Mouse (Mus musculus) forebrain, postnatal 0 days (tissue): ENCODE data around the gene Mettl6. TPM values are rescaled to one million over a fixed set of nuclear protein-coding genes. Genes with fewer than 3 reads are reported as not detected.
"Not testable (repeated sequence)": the region's sequence is repeated elsewhere in the genome, so short reads cannot be mapped to it uniquely, and the experiment has no call there.

ENCODE experiments used
- ATAC-seq: fragments of 200-750 bp; cut with Nextera tagmentation; 2 replicates; pipeline ENCODE4 v1.8.0; 2017; ENCODE audit warnings: mild to moderate bottlenecking, moderate library complexity
- DNase-seq: peaks from one replicate; pipeline ENCODE4 v3.0.0-alpha.2; 2015
- H3K27ac ChIP-seq: fragments of 300-500 bp; sonication (generic); 2 replicates; pipeline ENCODE4 v1.5.1; 2014; ENCODE audit warnings: low read depth, mild to moderate bottlenecking, antibody characterized with exemption, low read length, moderate library complexity, mixed read lengths
- H3K27me3 ChIP-seq: fragments of 300-500 bp; sonication (generic); 2 replicates; pipeline ENCODE4 v1.6.1; 2014; ENCODE audit warnings: mild to moderate bottlenecking, low read length, mixed read lengths; ENCODE audit not compliant: insufficient read depth
- H3K36me3 ChIP-seq: fragments of 300-500 bp; sonication (generic); 2 replicates; pipeline ENCODE4 v1.6.1; 2014; ENCODE audit warnings: mild to moderate bottlenecking, moderate library complexity; ENCODE audit not compliant: insufficient read depth
- H3K4me1 ChIP-seq: fragments of 300-500 bp; sonication (generic); 2 replicates; pipeline ENCODE4 v1.6.1; 2014; ENCODE audit warnings: antibody characterized with exemption; ENCODE audit not compliant: insufficient read depth
- H3K4me2 ChIP-seq: fragments of 300-500 bp; sonication (generic); 2 replicates; pipeline ENCODE4 v1.6.1; 2014; ENCODE audit warnings: low read depth, mild to moderate bottlenecking, moderate library complexity
- H3K4me3 ChIP-seq: fragments of 300-500 bp; sonication (generic); 2 replicates; pipeline ENCODE4 v1.5.1; 2014; ENCODE audit warnings: low read depth, low read length, mixed read lengths
- H3K9ac ChIP-seq: fragments of 300-500 bp; sonication (generic); 2 replicates; pipeline ENCODE4 v1.6.1; 2014; ENCODE audit warnings: mild to moderate bottlenecking
- H3K9me3 ChIP-seq: fragments of 300-500 bp; sonication (generic); 2 replicates; pipeline ENCODE4 v1.6.1; 2016; ENCODE audit warnings: low read length
- CTCF ChIP-seq: sonication (generic); IDR thresholded peaks from 2 replicates; pipeline ENCODE4 v1.5.1; 2016; ENCODE audit warnings: antibody characterized with exemption, control low read depth, low read depth
- WGBS: fragments of 180-500 bp; shearing (Covaris S2); extraction: QIAGEN DNeasy Blood & Tissue Kit; methylation state at CpG from one replicate; pipeline ENCODE4 v1.1.7; 2014; 5-methylcytosine and 5-hydroxymethylcytosine counted together
- polyA plus RNA-seq: library from polyadenylated mRNA; unstranded; fragments of >200 nt; fragmentation: Nextera tagmentation; extraction: Ambion mirVana; gene quantifications from 2 replicates; pipeline ENCODE4 v1.2.1, GENCODE M21; 2015
- total RNA-seq: library from RNA; depleted of rRNA; stranded (reverse); fragments of >200 nt; gene quantifications from 2 replicates; pipeline ENCODE4 v1.2.3, GENCODE M21; 2014

Mettl6 gene
- total and polyA plus RNA-seq, 2 experiments from 2014 or later = 40.0 to 43.4 TPM

DNA sequence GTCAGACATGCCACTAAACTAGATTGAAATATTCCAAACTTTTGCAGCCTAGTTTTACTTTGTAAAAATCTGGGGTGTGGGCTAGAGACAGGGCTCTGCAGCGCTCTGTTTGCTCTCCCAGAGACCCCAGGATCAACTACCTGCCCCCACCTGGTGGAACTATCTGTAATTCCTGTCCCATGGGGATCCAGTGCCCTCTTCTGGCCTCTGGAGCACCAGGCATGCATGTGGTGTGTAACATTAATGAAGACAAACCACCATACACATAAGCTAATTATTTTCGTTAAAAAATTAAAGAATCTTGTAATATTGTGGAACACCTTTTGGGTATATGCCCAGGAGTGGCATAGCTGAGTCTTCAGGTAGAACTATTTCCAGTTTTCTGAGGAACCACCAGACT lies 21.5 kb downstream of the Mettl6 start:
- DNase-seq = no peak
- WGBS = 85% methylated on average over 2 of the region's 2 CpGs

DNA sequence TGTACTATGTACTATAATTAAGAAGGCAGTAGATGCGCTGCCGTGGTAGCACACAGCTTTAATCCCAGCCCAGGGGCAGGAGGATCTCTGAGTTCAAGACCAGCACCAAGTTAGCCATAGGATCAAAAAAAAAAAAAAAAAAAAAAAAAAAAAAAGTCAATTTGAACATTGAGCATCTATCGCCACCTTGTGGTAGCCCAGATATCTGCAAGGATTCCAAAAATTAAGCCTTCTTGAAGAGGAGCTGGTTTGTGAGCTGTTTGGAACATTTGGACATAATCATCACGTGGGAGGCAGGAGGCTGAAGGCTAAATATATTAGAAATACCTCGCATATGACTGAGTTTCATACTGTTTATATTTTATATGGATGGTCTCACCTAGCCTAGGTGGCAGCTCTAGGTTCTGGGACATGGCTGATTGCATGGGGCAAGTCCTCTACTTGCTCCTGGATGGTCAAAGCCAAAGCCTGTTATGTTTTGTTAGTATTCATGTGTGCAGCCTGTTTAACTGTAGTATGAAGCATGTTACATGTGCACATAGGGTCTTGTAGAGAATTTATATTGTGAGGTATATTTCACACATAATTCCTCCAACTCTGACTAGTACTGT lies 22.3 kb downstream of the Mettl6 start:
- WGBS = 4% methylated on average over 5 of the region's 5 CpGs
- Histone ChIP-seq H3K4me3 (no peak overlapping the region), H3K4me2 (no peak overlapping the region), H3K9me3 (no peaks in the 10 kb centered on the region), H3K36me3 (no peaks in the 10 kb centered on the region), H3K27me3 (no peaks in the 10 kb centered on the region), H3K27ac (no peak overlapping the region), H3K4me1 (no peaks in the 10 kb centered on the region), H3K9ac (no peak overlapping the region)
- TF ChIP-seq CTCF = peak; percentile 81
- DNase-seq (peak; percentile 84), ATAC-seq (no peak)

More for the DNA sequence above, 21.5 kb downstream of the Mettl6 start:
- H3K4me1 ChIP-seq = no peaks in the 10 kb centered on the region
- H3K4me2 ChIP-seq = no peak overlapping the region
- H3K9me3 ChIP-seq = no peaks in the 10 kb centered on the region
- H3K9ac ChIP-seq = no peak overlapping the region
- H3K27ac ChIP-seq = no peak overlapping the region
- peaks cover 5% of the 10 kb centered on the region; the same call in 1 of the 2 replicates for H3K36me3 ChIP-seq
- no peak for ATAC-seq
- H3K27me3 ChIP-seq = no peaks in the 10 kb centered on the region
- no peak overlapping the region for H3K4me3 ChIP-seq
- TF ChIP-seq CTCF = no peak

DNA sequence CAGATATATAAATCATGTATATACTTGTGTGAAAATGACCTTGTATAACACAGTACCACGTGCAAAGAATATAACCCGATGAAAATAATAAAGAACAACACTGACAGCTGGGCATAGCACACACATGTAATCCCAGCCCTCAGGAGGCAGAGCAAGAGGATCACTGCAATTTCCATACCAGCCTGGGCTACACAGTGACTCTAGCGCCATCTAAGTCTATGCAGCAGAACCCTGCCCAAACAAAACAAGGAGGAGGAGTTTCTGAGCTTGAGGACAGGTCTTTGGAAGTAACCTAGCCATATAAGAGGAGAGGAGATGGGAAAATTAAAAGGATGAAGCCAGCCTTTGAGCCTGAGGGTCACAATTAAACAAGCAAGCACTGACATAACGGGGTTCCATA lies 25.1 kb downstream of the Mettl6 start:
- Histone ChIP-seq H3K36me3 (no peaks in the 10 kb centered on the region), H3K4me2 (no peak overlapping the region), H3K27me3 (no peaks in the 10 kb centered on the region), H3K27ac (no peak overlapping the region), H3K4me1 (no peaks in the 10 kb centered on the region), H3K9ac (no peak overlapping the region), H3K4me3 (no peak overlapping the region), H3K9me3 (no peaks in the 10 kb centered on the region)
- DNase-seq = no peak
- 68% methylated on average over 4 of the region's 4 CpGs for WGBS
- TF ChIP-seq CTCF = no peak
- no peak for ATAC-seq

DNA sequence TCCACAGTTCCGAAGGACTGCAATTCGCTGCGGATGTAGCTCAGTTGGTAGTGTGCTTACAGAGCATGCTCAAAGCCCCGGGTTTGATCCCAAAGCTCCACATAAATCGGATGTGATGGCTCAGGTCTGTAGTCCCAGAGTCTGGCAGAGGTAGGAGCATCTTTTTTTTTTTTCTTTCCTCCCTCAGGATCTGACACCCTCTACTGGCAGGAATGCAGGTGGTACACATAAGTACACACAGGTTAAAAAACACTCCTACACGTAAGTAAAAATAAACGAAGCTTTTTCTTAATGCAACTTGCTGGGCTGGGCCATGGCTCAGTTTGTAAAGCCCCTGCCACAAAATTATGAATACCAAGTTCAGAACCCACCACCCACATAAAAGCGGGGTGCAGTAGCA lies 30.7 kb downstream of the Mettl6 start:
- Histone ChIP-seq H3K9ac (no peak overlapping the region), H3K4me3 (no peak overlapping the region), H3K36me3 (no peaks in the 10 kb centered on the region), H3K27ac (no peak overlapping the region), H3K9me3 (no peaks in the 10 kb centered on the region), H3K4me1 (no peaks in the 10 kb centered on the region), H3K4me2 (no peak overlapping the region), H3K27me3 (no peaks in the 10 kb centered on the region)
- DNase-seq (no peak), ATAC-seq (no peak)
- WGBS = 55% methylated on average over 8 of the region's 8 CpGs
- TF ChIP-seq CTCF = peak; percentile 59

GRCm38 (mm10) chr14:31462886-31463285 lies 32.0 kb downstream of the Mettl6 start:
- H3K27me3 ChIP-seq = no peaks in the 10 kb centered on the region
- ATAC-seq = no peak
- TF ChIP-seq CTCF = no peak
- no peaks in the 10 kb centered on the region for H3K4me1 ChIP-seq
- H3K4me2 ChIP-seq = no peak overlapping the region
- no peaks in the 10 kb centered on the region for H3K9me3 ChIP-seq
- WGBS = 62% methylated on average over 6 of the region's 6 CpGs
- DNase-seq = no peak
- no peaks in the 10 kb centered on the region for H3K36me3 ChIP-seq
- no peak overlapping the region for H3K27ac ChIP-seq
- no peak overlapping the region for H3K9ac ChIP-seq
- no peak overlapping the region for H3K4me3 ChIP-seq

DNA sequence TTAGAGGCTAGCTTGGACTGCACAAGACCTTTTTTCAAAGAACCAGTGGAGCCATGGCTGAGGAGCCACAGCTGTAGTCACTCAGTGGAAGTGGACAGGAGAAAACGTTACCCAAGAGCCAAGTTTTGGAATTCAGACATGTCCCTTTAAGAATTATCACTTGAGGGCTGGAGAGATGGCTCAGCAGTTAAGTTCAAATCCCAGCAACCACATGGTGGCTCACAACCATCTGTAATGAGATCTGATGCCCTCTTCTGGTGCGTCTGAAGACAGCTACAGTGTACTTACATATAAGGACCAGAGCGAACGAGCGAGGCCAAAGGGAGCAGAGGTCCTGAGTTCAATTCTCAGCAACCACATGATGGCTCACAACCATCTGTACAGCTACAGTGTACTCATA lies 32.6 kb downstream of the Mettl6 start:
- DNase-seq, H3K27ac ChIP-seq, H3K4me1 ChIP-seq, H3K4me2 ChIP-seq, ATAC-seq, H3K9me3 ChIP-seq, H3K36me3 ChIP-seq, H3K27me3 ChIP-seq, H3K9ac ChIP-seq, H3K4me3 ChIP-seq: not testable (repeated sequence)
- 67% methylated on average over 5 of the region's 5 CpGs for WGBS

GRCm38 (mm10) chr14:31458006-31458405 lies 36.8 kb downstream of the Mettl6 start:
- Histone ChIP-seq H3K27ac (no peak overlapping the region), H3K4me3 (no peak overlapping the region), H3K27me3 (no peaks in the 10 kb centered on the region), H3K9ac (no peak overlapping the region), H3K9me3 (no peaks in the 10 kb centered on the region), H3K36me3 (no peaks in the 10 kb centered on the region), H3K4me2 (no peak overlapping the region), H3K4me1 (0 out of 2 replicates have a peak, but pooled peaks cover 3% of the 10 kb centered on the region)
- DNase-seq (no peak), ATAC-seq (no peak)
- whole genome bisulfite sequencing = 93% methylated on average over 12 of the region's 12 CpGs
- no peak for TF ChIP-seq CTCF
